Mouse (Mus musculus) T-helper 17 cell (primary cell): ENCODE data around the gene Cenpo.

Source experiments
- in situ Hi-C, 2 experiments: fragments of 300-600 bp; cut with MboI, MseI; formaldehyde crosslinking; loops; 1 replicate in 1 of 2; 2 replicates in 1 of 2; pipeline ENCODE4 v1.15.1; 2025; ENCODE audit warnings: high pct_unique_total_duplicates in 2 of 2

Cenpo gene

DNA sequence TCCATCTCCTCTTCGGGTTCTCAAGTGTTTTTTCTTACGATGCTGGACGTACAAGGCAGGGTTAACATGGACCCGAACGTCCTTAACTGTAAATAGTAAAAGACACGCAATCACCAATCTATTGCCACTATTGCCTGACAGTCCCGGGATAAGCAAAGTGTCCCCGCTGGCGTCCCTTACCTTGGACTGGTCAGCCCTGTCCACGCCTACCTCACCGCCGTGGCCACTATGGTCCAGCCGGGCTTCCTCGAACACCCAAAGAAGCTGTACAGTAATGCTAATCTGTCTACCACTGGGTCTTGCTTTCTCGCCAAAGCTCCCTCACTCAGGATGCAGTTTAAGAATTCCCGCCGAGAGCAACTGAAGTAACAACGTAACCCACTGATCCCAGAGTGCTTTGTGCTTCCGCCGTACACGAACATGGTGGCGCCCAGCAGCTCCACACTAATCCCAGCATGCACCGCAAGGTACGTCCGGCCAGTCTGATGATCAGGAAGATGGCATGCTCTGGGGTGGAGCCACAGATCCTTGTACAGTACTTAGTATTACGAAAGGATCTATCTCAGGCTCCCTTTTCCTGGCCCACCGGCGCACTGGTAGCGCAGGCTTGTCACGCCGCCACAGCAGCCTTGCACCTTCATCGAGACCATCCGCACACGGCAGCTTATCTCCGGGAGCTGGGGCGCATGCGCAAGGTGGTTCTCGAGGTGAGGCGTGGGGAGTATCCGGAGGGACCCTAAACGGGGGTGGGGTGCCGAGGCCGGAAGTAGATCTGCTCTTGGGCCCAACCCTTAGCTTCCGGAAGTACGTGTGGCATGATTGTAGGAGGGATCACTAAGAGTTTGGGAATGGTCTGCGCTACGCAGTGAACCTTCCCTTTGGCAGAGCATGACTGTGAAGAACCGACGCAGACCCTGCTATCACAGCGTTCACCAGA, at the start of gene Cenpo, which contains the start of gene Ptrhd1:
Gene Cenpo, minus strand, starts transcription at position 723 of the 937 bp plus-strand sequence.
Gene Ptrhd1, plus strand, starts transcription at position 456 of the 937 bp plus-strand sequence.
- in situ Hi-C loops, result loop anchor here (10.0 to 25.0 kb wide), 3 partner anchors 103 to 919 kb away; no protein-coding TSS in a partner anchor

DNA sequence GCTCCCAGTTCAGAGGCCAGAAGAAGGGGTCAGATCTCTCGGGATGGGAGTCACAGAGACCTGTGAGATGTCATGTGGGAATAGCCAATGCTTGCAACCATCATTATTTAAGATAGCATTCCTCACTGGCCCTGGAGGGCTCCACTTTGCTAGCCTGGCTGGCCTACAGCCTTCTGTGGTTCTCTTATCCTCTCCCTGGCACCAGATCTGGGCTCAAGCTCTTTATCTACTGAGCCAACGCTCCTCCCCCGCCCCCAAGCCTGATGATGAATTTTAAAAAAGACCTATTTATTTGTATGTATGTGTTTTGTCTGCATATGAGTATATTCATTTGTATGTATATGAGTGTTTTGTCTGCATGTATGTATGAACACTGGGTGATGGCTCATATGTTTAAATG, 45.8 kb upstream of the Cenpo start:
- in situ Hi-C loops, result loop anchor here in 1 of 2 experiments (5.0 kb wide), 1 partner anchor 67 kb away; no protein-coding TSS in a partner anchor

DNA sequence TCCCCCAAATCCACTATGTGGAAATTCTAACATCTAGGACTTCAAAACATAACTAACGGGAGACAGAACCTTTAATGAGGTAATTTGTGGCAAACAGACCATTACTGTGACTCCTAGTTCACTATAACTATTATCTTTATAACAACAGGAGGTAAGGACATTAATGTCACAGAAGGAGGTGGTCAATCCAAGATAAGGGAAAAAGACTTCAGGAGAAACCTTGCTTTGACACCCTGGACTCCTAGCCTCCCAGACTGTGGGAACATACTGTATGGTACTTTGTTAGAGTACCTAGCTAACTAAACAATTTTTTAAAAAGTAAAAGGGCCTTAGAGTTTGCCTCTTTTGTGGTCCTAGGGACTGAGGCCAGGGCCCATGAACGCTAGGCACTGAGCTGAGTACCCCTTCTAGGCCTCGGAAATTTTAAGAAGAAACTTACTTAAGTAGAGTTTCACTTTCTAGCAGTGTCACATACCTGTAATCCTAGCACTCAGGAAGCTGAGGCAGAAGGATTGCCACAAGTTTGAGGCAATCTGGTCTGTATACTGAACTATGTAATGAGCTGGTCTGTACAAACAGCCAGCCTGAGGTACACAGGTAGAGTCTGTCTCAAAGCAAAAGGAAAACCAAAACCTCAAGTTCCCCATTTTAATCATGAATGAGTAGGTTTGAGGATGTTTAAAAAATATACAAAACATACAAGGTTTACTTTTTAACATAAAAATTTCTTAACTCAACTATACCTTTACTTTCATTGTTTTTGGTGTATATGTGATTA, 45.1 kb upstream of the Cenpo start:
- in situ Hi-C loops, result no loop called here

DNA sequence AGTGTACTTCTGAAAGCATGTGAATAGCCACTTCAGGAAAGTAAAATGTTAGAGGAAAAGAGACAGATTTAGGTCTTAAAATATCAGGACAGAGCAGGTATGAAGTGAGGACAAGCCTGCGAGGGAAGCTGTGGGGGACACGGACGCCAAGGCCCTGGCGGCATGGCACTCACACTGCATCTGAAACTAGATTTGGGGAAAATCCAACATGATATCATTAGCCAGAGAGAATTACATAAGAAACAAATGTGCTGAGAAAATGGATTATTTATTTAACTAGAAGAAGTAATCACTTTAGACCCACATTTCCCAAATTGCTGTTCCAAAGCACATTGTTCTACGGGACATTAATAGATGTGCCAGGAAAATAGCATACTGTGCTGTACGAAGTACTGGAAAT, 37.0 kb upstream of the Cenpo start:
- in situ Hi-C loops, result no loop called here

DNA sequence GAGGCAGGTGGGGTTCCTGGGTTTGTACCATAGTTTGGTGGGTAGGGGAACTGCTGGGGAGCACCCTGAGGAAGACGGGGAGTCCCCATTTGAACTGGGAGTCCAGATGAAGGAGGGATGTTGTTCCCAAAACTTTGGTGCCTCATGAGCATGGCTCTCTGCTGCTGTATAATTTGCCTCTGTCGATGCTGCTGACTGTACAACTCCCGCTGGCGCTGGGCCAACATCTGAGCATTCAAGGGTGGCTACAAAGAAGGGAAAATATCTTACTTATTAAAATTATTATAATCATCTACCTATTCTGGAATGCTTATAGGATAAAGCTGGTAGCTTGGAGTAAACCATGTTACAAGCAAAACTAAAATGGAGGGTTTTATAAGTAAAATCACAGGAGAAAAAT, 33.7 kb upstream of the Cenpo start:
- in situ Hi-C loops, result no loop called here

DNA sequence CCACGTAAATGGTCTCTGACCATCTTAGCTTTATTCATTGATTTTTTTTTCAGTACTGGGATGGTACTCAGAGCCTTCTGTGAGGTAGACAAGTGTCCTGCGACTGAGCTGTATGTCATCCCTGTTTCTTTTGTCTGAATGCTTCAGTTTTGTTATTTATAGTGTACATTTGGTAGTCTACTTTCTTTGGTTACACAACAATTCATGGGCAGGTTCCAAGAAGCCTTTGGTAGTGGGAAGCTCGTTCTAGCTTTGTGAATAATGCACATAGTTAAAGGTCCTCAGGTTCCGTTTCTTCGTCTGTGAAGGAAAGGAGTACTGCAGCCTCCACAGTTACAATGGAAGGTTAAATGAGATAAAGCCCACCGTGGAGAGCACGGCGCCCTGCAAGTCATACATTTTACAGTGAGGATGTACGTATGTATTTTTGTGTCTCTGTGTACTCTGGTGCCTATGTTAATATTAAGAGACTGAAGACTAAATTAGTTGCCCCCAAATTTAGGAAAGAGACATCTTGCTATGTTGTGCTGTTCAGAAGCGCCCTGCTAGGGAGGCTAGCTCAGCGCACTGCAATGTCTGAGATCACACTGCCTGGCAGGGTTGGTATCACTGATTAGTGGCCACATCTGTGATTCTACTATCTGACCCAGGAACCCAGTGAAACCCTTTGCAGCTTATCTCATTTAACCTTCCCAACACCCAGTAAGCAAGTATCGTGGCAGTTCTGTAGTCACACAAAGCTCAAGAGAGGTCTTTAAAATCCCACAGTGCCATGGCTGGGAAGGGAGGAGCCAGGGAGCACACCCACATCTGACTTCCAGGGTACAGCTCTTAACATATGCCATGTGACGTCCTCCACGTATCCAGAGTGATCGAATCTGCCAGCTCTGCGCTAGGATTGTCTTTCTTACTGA, 18.9 kb upstream of the Cenpo start:
- in situ Hi-C loops, result no loop called here

DNA sequence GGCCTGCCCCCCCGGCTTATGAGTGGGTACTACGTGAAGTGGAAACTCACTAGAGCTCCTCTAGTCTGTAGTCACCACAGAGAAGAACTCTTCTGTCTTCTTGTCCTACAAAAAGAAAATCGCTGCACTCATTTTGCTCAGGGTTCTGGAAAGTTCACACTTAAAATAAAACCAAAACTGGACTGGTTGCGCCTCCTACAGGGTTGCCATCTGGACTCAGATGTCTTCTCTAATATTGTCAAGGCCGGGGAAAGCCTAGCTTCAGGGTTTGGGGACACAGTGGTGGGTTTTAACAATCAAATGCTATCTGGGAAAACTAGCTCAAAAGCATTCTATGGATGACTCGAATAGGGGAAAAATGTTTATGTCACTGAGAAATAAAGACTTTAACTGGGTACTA, 15.7 kb upstream of the Cenpo start:
- in situ Hi-C loops, result loop anchor here in 1 of 2 experiments (10.0 to 25.0 kb wide), 3 partner anchors 88 to 288 kb away; no protein-coding TSS in a partner anchor

DNA sequence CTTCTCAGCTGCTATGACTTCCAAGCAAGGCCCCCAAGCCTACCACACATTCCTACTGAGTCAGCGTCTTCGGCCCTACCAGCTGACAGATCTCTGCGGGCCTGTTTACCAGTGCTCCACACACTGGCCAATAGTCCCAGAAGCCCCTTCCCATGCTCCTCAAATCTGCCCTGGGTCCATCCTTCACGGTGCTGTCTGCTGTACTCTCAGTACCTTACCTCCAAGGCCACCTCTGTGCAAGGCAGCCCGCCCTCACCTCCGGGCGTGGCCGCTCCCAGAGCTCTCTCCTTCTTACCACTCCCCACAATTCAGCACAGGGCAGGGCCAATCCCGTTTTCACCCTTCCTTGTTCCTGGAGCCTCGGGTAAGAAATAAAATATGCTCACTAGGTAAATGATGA, 11.6 kb upstream of the Cenpo start:
- in situ Hi-C loops, result loop anchor here in 1 of 2 experiments (10.0 to 25.0 kb wide), 3 partner anchors 92 to 292 kb away; no protein-coding TSS in a partner anchor

DNA sequence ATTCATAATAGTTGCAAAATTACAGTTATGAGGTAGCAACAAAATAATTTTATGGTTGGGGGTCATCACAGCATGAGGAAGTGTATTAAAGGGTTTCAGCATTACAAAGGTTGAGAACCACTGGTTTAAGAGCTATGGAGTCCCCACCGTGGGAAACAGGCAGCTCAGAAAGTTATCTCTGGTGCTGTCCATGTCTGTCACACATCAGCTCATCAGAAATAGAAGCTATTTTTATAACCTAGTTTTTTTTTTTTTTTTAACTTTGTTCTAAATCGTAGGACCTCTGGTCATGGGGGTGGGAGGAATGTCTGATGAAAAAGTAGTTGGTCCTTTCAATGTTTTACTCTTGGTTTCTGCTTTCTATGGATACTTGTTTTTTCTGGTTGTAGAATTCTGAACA, 9.7 kb upstream of the Cenpo start:
- in situ Hi-C loops, result loop anchor here in 1 of 2 experiments (10.0 to 25.0 kb wide), 3 partner anchors 93 to 293 kb away; no protein-coding TSS in a partner anchor

DNA sequence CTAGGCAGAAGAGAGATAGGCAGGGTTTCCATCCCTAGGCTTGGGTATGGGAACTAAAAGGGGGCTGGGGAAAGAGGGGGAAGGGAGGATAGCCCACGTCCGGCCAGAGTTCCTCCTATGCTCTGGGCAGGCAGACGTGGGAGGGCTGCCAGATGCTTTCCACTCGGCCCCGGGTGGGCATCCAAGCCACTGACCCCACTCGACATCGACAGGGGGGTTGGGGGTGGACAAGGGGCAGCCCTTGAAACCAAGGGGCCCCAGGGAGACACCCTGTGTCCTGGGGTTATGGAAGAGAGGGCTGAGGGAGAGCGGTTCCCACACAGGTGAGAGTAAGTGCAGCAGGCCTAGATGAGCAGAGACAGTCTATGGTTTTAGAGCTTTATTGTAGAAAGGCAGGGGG, 6.2 kb upstream of the Cenpo start:
- in situ Hi-C loops, result loop anchor here in 1 of 2 experiments (10.0 to 25.0 kb wide), 3 partner anchors 97 to 297 kb away; no protein-coding TSS in a partner anchor

DNA sequence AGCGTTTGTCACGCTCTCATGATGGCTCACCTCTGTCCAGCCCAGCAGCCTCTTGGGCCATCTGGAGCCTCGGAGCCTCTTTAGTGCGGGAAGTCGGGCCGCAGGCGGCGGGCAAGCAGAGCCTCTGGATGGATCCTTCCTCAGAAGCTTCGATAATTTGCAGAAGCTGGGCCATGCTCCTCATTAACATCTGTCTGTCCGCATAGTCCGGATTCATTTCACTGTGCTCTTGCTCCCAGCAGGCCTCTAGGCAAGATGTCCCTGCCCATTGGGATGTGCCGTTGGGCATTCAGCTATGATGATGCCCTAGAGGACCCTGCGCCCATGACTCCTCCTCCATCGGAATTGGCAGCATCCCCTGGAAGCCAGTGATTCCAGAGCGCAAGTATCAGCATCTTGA, 3.4 kb upstream of the Cenpo start:
- in situ Hi-C loops, result loop anchor here (10.0 to 25.0 kb wide), 3 partner anchors 100 to 923 kb away; no protein-coding TSS in a partner anchor

DNA sequence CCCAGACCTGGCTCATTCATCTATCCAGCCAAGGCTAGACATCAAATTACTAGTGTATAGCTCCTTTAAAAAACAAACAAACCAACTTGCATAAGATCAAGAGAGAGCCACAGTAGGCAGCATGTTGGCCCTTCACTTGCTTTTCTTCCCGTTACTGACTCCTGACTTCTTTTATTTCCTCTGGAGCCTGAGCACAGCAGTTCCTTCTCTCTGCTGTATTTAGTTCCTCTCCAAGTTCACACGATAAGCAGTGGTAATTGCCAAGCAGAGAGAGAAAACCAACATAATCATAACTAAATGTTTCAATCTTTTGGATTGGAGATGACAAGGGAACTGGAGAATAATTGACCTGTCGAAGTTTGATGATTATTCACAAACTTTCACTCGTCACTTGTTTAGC, 1.3 kb downstream of the Cenpo start:
- in situ Hi-C loops, result loop anchor here (10.0 to 25.0 kb wide), 3 partner anchors 105 to 918 kb away; no protein-coding TSS in a partner anchor

DNA sequence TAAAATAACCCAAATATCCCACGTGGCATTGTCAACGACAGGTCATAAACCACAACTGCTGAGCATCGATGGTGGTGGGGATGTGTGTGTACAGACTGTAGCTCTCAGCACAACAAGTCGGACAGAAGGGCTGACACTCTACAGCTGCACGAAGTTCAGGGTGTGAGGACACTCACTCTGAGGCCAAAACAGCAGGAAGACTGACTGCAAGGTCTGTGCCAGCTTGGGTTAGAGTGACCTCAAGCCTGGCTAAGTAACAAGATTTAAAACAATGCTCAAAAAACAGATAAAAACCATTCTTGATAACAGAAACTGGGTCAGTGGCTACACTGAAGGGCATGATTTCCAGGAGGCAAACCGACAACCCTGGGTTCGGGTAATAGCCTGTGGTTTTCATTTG, 3.9 kb downstream of the Cenpo start:
- in situ Hi-C loops, result loop anchor here (10.0 to 25.0 kb wide), 3 partner anchors 107 to 915 kb away; no protein-coding TSS in a partner anchor

DNA sequence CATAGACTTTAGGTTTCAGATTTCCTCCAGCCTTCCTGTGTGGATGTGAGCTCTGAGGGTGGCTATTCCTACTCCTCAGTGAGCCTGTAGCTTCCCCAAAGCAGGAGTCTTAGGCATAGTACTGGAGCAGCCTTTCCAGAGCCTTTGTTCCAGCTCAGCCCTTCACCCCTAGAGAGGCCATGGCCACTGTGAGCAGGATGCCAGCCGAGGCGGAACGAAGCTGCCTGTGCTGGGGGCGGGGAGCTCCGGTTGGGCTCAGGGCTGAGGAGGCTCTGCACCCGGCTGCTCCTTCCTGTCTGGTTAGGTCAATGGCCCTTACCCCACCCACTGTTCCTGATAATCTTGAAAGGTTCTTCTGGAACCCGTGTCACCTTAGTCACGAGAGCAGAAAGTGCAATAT, 21.2 kb downstream of the Cenpo start:
- in situ Hi-C loops, result no loop called here

DNA sequence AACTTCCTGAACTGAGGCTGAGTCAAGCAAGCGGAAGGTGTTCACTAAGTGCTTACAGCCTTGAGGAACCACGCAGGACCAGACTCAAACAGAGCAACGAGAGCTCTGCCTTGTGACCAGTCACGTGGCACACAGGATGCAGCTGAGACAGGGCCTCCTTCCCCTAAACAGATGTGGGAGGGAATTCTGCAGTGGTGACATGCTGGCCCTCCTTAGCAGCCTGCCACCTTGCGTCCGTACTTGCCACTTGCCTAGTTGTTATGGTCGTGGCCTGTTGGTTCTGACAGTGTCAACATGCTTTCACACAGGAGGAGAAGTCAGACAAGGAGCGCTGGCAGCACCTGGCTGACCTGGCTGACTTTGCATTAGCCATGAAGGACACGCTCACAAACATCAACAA, 22.9 kb downstream of the Cenpo start:
- in situ Hi-C loops, result no loop called here

DNA sequence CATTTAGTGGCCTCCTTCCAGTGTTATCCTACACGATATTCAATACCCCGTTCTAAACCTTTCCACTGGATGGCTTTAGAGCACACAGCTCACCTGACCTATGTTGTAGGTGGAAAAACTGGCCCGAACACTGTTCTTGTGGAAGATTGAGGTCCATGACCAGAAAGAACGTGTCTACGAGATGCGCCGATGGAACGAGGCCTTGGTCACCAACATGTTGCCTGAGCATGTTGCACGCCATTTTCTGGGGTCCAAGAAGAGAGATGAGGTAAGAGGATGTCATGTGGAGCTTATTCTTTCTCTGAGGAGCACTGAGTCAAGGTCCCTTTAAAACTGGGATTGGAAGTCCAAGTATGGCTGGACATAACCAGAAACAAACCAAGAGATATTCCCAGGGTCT, 24.9 kb downstream of the Cenpo start:
- in situ Hi-C loops, result no loop called here

DNA sequence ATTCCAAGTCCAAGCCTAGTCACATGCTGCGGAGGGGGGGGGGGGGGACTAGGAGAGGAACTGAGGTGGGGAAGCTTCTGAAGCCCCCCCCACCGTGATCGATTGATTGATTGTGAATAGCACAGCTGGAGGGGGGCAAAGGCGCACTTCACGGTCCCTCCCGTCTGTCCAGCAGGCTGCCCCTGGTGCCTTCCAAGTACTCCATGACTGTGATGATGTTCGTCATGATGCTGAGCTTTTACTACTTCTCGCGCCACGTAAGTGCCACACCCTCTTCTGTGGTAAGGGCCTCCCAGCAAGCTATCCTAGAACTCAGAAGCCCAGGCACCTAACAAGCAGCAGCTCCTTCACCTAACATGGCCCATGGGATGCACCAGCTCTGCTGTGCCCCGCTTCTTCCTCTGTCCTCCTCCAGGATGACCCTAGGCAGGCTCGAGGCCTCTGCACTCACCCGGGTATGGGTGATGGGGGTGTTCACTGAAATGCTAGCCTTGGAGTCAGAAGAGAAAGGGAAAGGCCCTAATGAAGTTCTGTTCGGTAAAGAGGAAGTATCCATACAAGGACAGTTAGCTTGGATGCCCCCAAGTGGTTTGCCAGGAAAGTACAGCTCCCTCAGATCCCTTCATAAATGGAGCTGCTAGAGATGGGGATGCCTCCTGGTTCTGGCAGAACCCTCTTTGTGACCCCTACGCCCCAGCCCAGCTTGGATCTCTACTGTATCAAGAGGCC, 25.5 kb downstream of the Cenpo start:
- in situ Hi-C loops, result no loop called here

DNA sequence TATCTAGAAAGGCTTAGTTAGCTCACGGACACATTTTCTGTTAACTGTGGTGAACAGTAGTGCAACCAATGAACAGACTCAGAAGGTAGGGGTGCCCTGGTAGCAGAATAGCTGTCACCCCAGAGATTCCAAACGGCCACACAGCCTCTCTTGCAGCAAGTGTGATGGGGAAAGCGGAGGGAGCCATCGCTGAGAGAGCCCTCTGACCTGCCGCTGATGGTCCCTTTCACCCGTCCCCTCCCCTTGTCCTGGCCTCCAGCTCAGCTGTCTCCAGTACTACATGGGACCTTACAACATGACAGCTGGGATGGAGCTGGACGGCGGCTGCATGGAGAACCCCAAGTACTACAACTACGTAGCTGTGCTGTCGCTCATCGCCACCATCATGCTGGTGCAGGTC, 28.0 kb downstream of the Cenpo start:
- in situ Hi-C loops, result no loop called here

DNA sequence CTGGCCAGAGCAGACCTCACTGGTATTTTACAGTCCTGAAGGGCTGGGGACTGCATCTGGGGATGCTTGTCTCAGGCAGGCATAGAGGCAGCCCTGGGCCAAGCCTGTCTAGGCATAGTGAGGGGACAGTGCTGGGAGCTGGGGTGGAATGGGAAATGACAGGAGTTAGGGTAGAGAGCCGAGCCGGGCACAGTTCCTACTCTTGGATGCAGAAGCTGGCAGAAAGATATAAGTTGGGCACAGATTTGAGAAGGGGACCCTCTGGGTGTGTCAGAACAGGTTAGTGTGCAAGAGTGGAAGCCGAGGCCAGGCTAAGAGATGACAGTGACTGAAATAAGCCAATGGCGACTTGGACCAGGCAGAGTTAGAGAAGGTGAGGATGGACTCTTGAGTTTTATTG, 31.9 kb downstream of the Cenpo start:
- in situ Hi-C loops, result no loop called here
